Mouse (Mus musculus) right cerebral cortex, postnatal 10 days (tissue): ENCODE results near the gene Pde4c.
A peak's percentile ranks its signal among the peaks of the same experiment; 100 is the strongest.

ENCODE experiments used
- DNase-seq, 2 experiments: peaks; one replicate each; pipeline ENCODE4 v3.0.0; 2021; ENCODE audit warnings: low spot score in 2 of 2

Gene Pde4c

GRCm38 (mm10) chr8:70787941-70788667 lies 64.6 kb downstream of the Pde4c start:
- no peak for DNase-seq

GRCm38 (mm10) chr8:70789046-70789445 lies 65.5 kb downstream of the Pde4c start:
- DNase-seq, result no peak

GRCm38 (mm10) chr8:70790846-70791245 lies 67.3 kb downstream of the Pde4c start:
- no peak for DNase-seq

GRCm38 (mm10) chr8:70791294-70791701 lies 67.8 kb downstream of the Pde4c start:
- DNase-seq, result no peak

- DNase-seq, result peak; percentile 98
These were observed 68.6 kb downstream of the Pde4c start for GRCm38 (mm10) chr8:70791975-70792691.

- DNase-seq, result peak in 1 of 2 experiments; percentile 86
These were observed 69.2 kb downstream of the Pde4c start for GRCm38 (mm10) chr8:70792700-70793099.

- peak in 1 of 2 experiments; percentile 42 for DNase-seq
These were observed 70.7 kb downstream of the Pde4c start for GRCm38 (mm10) chr8:70794215-70794614.

- no peak for DNase-seq
These were observed 71.8 kb downstream of the Pde4c start for GRCm38 (mm10) chr8:70795370-70795769.

- DNase-seq, result no peak
These were observed 73.0 kb downstream of the Pde4c start for GRCm38 (mm10) chr8:70796403-70797080.

GRCm38 (mm10) chr8:70797081-70798070 lies 73.9 kb downstream of the Pde4c start:
- DNase-seq, result peak; percentile 94 to 96

- peak in 1 of 2 experiments; percentile 70 for DNase-seq
These were observed 74.8 kb downstream of the Pde4c start for GRCm38 (mm10) chr8:70798281-70798680.

- peak; percentile 79 to 85 for DNase-seq
These were observed 77.1 kb downstream of the Pde4c start for GRCm38 (mm10) chr8:70800648-70801047.
